Mouse (Mus musculus) midbrain, embryonic 13.5 days (tissue): ENCODE results near the gene 2310022A10Rik. TPM values are rescaled to one million over a fixed set of nuclear protein-coding genes. Genes with fewer than 3 reads are reported as not detected.

Experiments
- ATAC-seq: fragments of 200-750 bp; cut with Nextera tagmentation; 2 replicates; pipeline ENCODE4 v1.8.0; 2017; ENCODE audit warnings: mild to moderate bottlenecking, moderate TSS enrichment, moderate library complexity
- H3K27ac ChIP-seq: fragments of 300-500 bp; sonication (generic); 2 replicates; pipeline ENCODE4 v1.5.1; 2015; ENCODE audit warnings: inconsistent platforms, mild to moderate bottlenecking, moderate library complexity
- H3K27me3 ChIP-seq: fragments of 300-500 bp; sonication (generic); 2 replicates; pipeline ENCODE4 v1.6.1; 2015; ENCODE audit warnings: mild to moderate bottlenecking, inconsistent platforms
- H3K36me3 ChIP-seq: fragments of 300-500 bp; sonication (generic); 2 replicates; pipeline ENCODE4 v1.6.1; 2015; ENCODE audit warnings: mild to moderate bottlenecking, inconsistent platforms
- H3K4me1 ChIP-seq: fragments of 300-500 bp; sonication (generic); replicated peaks from 2 replicates; pipeline ENCODE4 v1.6.1; 2015; ENCODE audit warnings: inconsistent platforms
- H3K4me2 ChIP-seq: fragments of 300-500 bp; sonication (generic); replicated peaks from 2 replicates; pipeline ENCODE4 v1.6.1; 2015; ENCODE audit warnings: moderate library complexity, mild to moderate bottlenecking, inconsistent platforms
- H3K4me3 ChIP-seq: fragments of 300-500 bp; sonication (generic); replicated peaks from 2 replicates; pipeline ENCODE4 v1.5.1; 2015; ENCODE audit warnings: mild to moderate bottlenecking, inconsistent platforms
- H3K9ac ChIP-seq: fragments of 300-500 bp; sonication (generic); replicated peaks from 2 replicates; pipeline ENCODE4 v1.6.1; 2015; ENCODE audit warnings: mild to moderate bottlenecking, inconsistent platforms
- H3K9me3 ChIP-seq: fragments of 300-500 bp; sonication (generic); 2 replicates; pipeline ENCODE4 v1.6.1; 2016; ENCODE audit warnings: mild to moderate bottlenecking, inconsistent platforms
- WGBS: fragments of 180-500 bp; shearing (Covaris S2); methylation state at CpG from one replicate; pipeline ENCODE4 v1.1.7; 2015; 5-methylcytosine and 5-hydroxymethylcytosine counted together
- polyA plus RNA-seq: library from polyadenylated mRNA; unstranded; fragments of >200 nt; fragmentation: Nextera tagmentation; extraction: Ambion mirVana; gene quantifications from 2 replicates; pipeline ENCODE4 v1.2.1, GENCODE M21; 2015

Gene 2310022A10Rik
- polyA plus RNA-seq, 1 experiment from 2014 or later, result 36.6 TPM

DNA sequence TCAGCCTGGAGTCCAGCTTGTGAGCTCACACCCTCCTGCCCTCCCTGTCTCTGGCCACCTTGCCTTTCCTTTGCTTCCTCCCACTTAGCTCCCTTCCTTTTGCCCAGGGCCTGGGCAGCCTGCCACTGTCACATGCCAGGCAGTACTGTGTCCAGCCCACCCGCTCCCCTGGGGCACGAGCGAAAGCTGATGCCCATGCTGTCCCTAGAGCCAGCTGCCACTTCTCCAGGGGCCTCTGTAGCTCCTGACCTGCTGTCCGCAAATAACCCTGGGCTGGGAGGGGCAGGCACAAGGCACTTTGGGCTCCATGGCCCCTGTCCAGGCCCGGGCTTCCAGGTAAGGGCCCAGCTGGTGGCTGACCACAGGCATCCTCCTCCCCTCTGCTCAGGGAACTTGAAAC, 54.5 kb downstream of the 2310022A10Rik start:
- H3K4me2 ChIP-seq, result no peak overlapping the region
- H3K27ac ChIP-seq, result no peak overlapping the region
- 83% methylated on average over 5 of the region's 5 CpGs for WGBS
- ATAC-seq, result no peak
- peaks cover 27% of the 10 kb centered on the region for H3K36me3 ChIP-seq
- H3K4me1 ChIP-seq, result peaks cover 24% of the 10 kb centered on the region
- H3K9me3 ChIP-seq, result no peaks in the 10 kb centered on the region
- no peaks in the 10 kb centered on the region for H3K27me3 ChIP-seq
- H3K9ac ChIP-seq, result no peak overlapping the region; the same call in 1 of the 2 replicates
- no peak overlapping the region for H3K4me3 ChIP-seq

GRCm38 (mm10) chr7:27608130-27608529, 55.1 kb downstream of the 2310022A10Rik start:
- Histone ChIP-seq H3K4me2 (no peak overlapping the region), H3K27ac (no peak overlapping the region), H3K4me3 (no peak overlapping the region), H3K27me3 (no peaks in the 10 kb centered on the region), H3K4me1 (peaks cover 29% of the 10 kb centered on the region), H3K9ac (no peak overlapping the region), H3K36me3 (peaks cover 27% of the 10 kb centered on the region), H3K9me3 (no peaks in the 10 kb centered on the region)
- WGBS, result 98% methylated on average over 3 of the region's 3 CpGs
- no peak for ATAC-seq

DNA sequence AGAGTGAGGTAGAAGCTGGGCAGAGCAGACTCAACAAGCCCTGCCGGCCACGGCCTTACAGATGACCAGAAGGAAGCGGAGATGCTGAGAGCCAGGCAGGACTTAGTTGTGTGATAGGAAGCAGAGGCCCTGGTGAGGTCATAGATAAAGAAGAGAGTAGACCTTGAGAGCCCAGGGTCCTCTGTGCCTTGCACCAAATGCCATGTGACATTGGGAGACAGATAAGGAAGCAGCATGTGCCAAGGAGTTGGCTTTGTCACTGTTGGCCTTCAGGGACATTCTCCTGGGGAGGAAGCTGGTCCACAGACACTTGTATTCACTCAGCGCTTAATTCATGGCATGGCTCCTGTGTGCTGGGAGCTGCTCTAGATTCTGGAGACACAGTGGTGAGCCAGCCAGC, 56.3 kb downstream of the 2310022A10Rik start:
- Histone ChIP-seq H3K4me1 (peaks cover 40% of the 10 kb centered on the region), H3K36me3 (peaks cover 27% of the 10 kb centered on the region), H3K4me2 (no peak overlapping the region), H3K4me3 (no peak overlapping the region), H3K9me3 (no peaks in the 10 kb centered on the region), H3K27me3 (no peaks in the 10 kb centered on the region), H3K27ac (no peak overlapping the region), H3K9ac (no peak overlapping the region)
- WGBS, result 97% methylated on average over 4 of the region's 4 CpGs
- ATAC-seq, result no peak

- 88% methylated on average over 2 of the region's 2 CpGs for WGBS
- Histone ChIP-seq H3K4me1 (peaks cover 40% of the 10 kb centered on the region), H3K36me3 (peaks cover 27% of the 10 kb centered on the region), H3K4me3 (no peak overlapping the region), H3K9ac (no peak overlapping the region), H3K27me3 (no peaks in the 10 kb centered on the region), H3K9me3 (no peaks in the 10 kb centered on the region), H3K4me2 (no peak overlapping the region), H3K27ac (no peak overlapping the region)
- ATAC-seq, result no peak
Observed at GRCm38 (mm10) chr7:27609688-27610087, 56.7 kb downstream of the 2310022A10Rik start.

DNA sequence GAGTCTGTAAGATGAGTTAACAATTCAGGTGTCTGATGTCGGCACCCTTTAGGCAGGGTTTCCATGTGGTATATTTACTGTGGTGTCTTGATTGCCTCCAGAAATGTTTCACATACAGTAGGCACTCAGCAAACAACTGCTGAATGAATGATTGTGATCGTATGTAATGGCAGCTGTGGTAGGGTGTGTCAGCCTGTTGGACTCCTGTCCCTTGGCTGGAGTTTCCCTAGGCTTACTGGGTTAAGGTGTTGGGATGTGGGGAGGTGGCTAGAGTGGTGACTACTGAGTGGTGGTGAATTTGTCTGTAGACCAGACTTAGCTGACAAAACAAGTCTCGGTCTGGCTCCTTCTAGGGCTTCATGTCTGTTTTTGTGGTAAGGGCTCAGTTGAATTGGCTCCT, 57.3 kb downstream of the 2310022A10Rik start:
- no peak overlapping the region for H3K4me2 ChIP-seq
- H3K9me3 ChIP-seq, result no peaks in the 10 kb centered on the region
- H3K4me1 ChIP-seq, result peaks cover 39% of the 10 kb centered on the region
- H3K27ac ChIP-seq, result no peak overlapping the region
- ATAC-seq, result no peak
- no peak overlapping the region for H3K4me3 ChIP-seq
- H3K36me3 ChIP-seq, result peaks cover 27% of the 10 kb centered on the region
- H3K27me3 ChIP-seq, result no peaks in the 10 kb centered on the region
- no peak overlapping the region for H3K9ac ChIP-seq
- 93% methylated on average over 3 of the region's 3 CpGs for WGBS

GRCm38 (mm10) chr7:27610871-27611270, 57.8 kb downstream of the 2310022A10Rik start:
- peaks cover 30% of the 10 kb centered on the region for H3K36me3 ChIP-seq
- no peak overlapping the region; the same call in 1 of the 2 replicates for H3K9ac ChIP-seq
- 94% methylated on average over 5 of the region's 5 CpGs for WGBS
- H3K9me3 ChIP-seq, result no peaks in the 10 kb centered on the region
- no peak overlapping the region for H3K4me2 ChIP-seq
- H3K27me3 ChIP-seq, result no peaks in the 10 kb centered on the region
- H3K27ac ChIP-seq, result no peak overlapping the region
- no peak overlapping the region for H3K4me3 ChIP-seq
- ATAC-seq, result no peak
- H3K4me1 ChIP-seq, result peaks cover 34% of the 10 kb centered on the region

DNA sequence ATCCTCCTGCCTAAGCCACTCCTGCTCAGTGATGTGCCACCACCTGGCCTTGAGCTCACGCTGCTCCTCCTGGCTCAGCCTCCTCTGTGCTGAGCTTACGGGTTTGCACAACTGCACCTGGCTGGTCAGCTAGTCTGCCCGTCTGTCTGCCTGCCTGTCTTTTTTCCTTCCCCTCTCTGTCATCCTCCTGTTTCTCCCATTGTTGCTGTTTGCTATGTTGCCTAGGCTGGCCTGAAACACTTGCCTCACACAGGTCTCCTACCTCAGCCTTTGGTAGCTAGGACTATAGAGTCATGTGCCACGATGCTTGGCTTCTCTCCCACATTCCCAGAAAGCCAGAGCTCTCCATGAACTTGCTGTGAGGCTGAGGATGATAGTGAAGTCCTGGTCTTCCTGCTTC, 59.9 kb downstream of the 2310022A10Rik start:
- Histone ChIP-seq H3K4me3 (no peak overlapping the region), H3K9me3 (no peaks in the 10 kb centered on the region), H3K4me2 (no peak overlapping the region), H3K27me3 (no peaks in the 10 kb centered on the region), H3K4me1 (peaks cover 24% of the 10 kb centered on the region), H3K36me3 (peaks cover 51% of the 10 kb centered on the region), H3K27ac (peak overlapping the region; percentile 88), H3K9ac (0 out of 2 replicates have a peak overlapping the region, but pooled peaks have one; percentile 10)
- 70% methylated on average over 4 of the region's 4 CpGs for WGBS
- no peak for ATAC-seq

- WGBS, result 42% methylated on average over 8 of the region's 8 CpGs
- Histone ChIP-seq H3K4me2 (no peak overlapping the region; the same call in none of the 2 replicates), H3K36me3 (peaks cover 55% of the 10 kb centered on the region), H3K4me3 (no peak overlapping the region), H3K27me3 (no peaks in the 10 kb centered on the region), H3K4me1 (peaks cover 24% of the 10 kb centered on the region), H3K27ac (peak overlapping the region; percentile 88), H3K9ac (no peak overlapping the region), H3K9me3 (no peaks in the 10 kb centered on the region)
- peak; percentile 86 for ATAC-seq
Observed at GRCm38 (mm10) chr7:27613751-27614499, 60.9 kb downstream of the 2310022A10Rik start.

DNA sequence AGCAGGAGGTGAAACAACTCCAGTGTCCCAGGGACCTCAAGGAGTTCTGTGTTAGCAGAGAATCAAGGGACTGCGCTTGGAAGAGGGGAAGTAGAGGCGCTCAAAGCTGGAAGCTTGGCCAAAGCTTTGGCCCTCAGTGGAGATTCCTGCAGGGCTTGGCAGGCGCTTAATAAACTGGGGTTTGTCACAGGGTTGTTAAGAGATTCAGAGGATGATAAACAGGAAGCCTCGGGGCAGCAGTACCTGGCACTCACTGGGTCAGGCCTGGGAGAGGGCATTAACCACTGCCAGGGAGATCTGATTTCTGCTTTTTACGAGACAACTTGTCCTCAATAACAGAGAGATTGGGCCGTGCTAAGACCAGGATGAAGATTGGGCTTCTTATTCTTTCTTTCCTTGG, 68.0 kb downstream of the 2310022A10Rik start:
- 88% methylated on average over 6 of the region's 6 CpGs for WGBS
- H3K27ac ChIP-seq, result no peak overlapping the region
- H3K36me3 ChIP-seq, result peaks cover 91% of the 10 kb centered on the region
- H3K4me1 ChIP-seq, result no peaks in the 10 kb centered on the region
- H3K9ac ChIP-seq, result no peak overlapping the region
- no peaks in the 10 kb centered on the region for H3K9me3 ChIP-seq
- H3K4me3 ChIP-seq, result no peak overlapping the region
- no peak overlapping the region for H3K4me2 ChIP-seq
- no peak for ATAC-seq
- H3K27me3 ChIP-seq, result no peaks in the 10 kb centered on the region

DNA sequence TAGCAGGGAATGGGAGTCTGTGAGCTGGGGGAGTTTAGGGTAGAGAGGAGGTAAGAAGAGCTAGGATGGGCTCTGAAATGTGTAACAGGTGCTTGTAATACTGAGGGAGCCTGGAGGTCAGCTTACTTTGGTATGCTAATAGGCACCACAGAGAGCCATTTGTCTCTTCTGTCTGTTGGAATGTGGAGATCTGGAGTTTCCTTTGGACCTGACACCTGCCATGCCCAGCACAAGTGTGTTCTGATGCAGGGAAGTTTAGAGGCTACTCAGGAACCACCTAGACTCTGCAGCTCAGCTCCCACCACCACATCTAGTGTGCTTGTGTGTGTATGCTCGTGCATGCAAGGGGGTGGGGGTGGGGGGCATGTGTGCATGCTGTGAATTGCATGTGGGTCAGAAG, 69.2 kb downstream of the 2310022A10Rik start:
- H3K27me3 ChIP-seq, result no peaks in the 10 kb centered on the region
- no peak overlapping the region; the same call in 1 of the 2 replicates for H3K27ac ChIP-seq
- no peak overlapping the region for H3K4me3 ChIP-seq
- H3K4me1 ChIP-seq, result no peaks in the 10 kb centered on the region
- WGBS, result 61% methylated on average over 1 of the region's 1 CpGs
- H3K36me3 ChIP-seq, result peaks cover 91% of the 10 kb centered on the region
- ATAC-seq, result no peak
- no peak overlapping the region for H3K4me2 ChIP-seq
- no peaks in the 10 kb centered on the region for H3K9me3 ChIP-seq
- no peak overlapping the region for H3K9ac ChIP-seq

DNA sequence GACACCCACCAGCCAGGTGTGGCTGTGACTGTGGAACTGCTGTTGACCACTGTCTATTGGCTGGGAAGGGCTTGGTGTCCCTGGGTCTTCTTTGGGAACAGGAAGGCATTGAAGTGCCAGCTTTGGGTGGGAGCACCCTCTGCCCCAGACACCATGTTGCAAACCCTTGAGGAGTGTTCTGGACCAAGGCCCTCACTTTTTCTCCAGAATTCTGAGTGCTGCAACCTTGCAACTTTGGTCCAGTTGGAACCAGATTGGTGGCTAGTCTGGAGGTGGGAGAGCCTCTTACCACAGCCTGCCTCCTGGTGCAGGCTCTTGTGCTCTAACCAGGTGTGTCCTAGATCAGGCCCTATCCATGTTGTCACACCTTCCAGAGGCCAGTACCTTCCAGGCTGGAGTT, 71.9 kb downstream of the 2310022A10Rik start:
- H3K4me1 ChIP-seq, result no peaks in the 10 kb centered on the region
- H3K4me2 ChIP-seq, result no peak overlapping the region
- no peak overlapping the region for H3K4me3 ChIP-seq
- H3K9me3 ChIP-seq, result no peaks in the 10 kb centered on the region
- no peak for ATAC-seq
- no peak overlapping the region for H3K27ac ChIP-seq
- no peaks in the 10 kb centered on the region for H3K27me3 ChIP-seq
- no peak overlapping the region for H3K9ac ChIP-seq
- peaks cover 91% of the 10 kb centered on the region for H3K36me3 ChIP-seq

DNA sequence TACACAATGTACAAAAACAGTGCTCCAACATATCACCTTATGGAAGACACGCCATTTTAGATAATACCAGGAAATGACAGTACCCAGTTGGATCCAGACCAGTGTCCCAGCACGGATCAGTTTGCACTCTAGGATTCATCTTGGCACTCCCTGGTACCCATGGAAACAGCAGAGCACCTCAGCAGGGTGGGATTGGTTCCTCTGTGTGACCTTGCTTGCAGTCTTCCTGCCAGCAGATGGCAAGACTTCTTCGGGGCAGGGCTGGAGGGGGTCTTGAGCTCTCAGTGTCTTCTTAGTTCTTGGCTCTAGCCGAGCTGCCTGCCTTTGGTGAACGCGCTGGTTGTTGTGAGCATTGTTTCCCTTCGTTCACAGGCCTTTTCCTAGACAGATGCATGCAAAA, 74.7 kb downstream of the 2310022A10Rik start:
- no peaks in the 10 kb centered on the region for H3K9me3 ChIP-seq
- H3K27ac ChIP-seq, result no peak overlapping the region
- no peak overlapping the region for H3K9ac ChIP-seq
- no peak for ATAC-seq
- no peaks in the 10 kb centered on the region for H3K4me1 ChIP-seq
- 89% methylated on average over 7 of the region's 7 CpGs for WGBS
- H3K36me3 ChIP-seq, result peaks cover 88% of the 10 kb centered on the region
- no peak overlapping the region for H3K4me2 ChIP-seq
- H3K27me3 ChIP-seq, result no peaks in the 10 kb centered on the region
- H3K4me3 ChIP-seq, result no peak overlapping the region

GRCm38 (mm10) chr7:27628190-27628589, 75.2 kb downstream of the 2310022A10Rik start:
- Histone ChIP-seq H3K9me3 (no peaks in the 10 kb centered on the region), H3K4me1 (no peaks in the 10 kb centered on the region), H3K9ac (no peak overlapping the region), H3K4me2 (no peak overlapping the region), H3K27me3 (no peaks in the 10 kb centered on the region), H3K36me3 (peaks cover 90% of the 10 kb centered on the region), H3K4me3 (no peak overlapping the region), H3K27ac (no peak overlapping the region)
- 95% methylated on average over 6 of the region's 6 CpGs for WGBS
- ATAC-seq, result no peak
